Mouse (Mus musculus) gastrocnemius, adult 8-10 months (tissue): ENCODE results near the gene Mon2. TPM values are rescaled to one million over a fixed set of nuclear protein-coding genes. Genes with fewer than 3 reads are reported as not detected.
"Not testable (repeated sequence)": the region's sequence is repeated elsewhere in the genome, so short reads cannot be mapped to it uniquely, and the experiment has no call there.

Experiments
- DNase-seq, 2 experiments: peaks; one replicate each; pipeline ENCODE4 v3.0.0; 2022; ENCODE audit warnings: low spot score in 2 of 2
- total RNA-seq, 4 experiments: library from RNA; stranded (reverse); gene quantifications; 2 replicates each; pipeline ENCODE4 v1.2.4; 2022

The Mon2 gene
- total RNA-seq, 4 experiments from 2014 or later: 32.5 to 39.1 (median 34.7) TPM

DNA sequence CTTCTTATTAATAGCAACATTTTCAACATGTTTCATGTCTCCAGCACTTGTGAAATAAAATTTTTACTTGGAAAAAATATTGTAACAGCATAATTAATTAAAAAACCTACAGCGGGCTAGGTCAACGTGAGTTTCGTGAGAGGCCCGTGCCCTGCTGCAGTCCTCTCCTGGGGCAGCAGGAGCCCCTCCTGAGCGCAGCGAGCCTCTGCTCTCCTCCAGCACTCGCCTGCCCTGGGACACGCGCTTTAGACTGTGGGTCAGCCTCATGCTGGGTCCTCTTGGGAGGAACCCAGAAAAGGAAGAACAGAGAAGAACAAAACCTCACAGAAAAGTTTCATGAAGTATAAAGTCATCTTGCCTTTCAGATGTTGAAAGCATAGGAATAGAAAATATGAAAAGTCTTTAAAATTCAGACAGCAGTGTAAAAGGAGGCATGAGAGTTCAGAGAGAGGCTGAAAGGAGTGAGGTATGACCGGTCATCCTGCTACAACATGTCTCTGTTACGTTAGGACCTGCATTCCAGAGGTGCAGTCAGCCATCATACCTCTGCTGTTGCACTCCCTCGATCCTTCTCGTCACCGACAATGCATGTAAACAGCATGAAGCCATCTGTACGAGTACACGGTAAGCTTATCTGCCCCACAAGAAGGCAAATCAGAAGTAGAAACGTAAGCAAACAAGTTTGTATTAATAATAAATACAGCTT lies 81.8 kb downstream of the Mon2 start:
- no peak for DNase-seq

DNA sequence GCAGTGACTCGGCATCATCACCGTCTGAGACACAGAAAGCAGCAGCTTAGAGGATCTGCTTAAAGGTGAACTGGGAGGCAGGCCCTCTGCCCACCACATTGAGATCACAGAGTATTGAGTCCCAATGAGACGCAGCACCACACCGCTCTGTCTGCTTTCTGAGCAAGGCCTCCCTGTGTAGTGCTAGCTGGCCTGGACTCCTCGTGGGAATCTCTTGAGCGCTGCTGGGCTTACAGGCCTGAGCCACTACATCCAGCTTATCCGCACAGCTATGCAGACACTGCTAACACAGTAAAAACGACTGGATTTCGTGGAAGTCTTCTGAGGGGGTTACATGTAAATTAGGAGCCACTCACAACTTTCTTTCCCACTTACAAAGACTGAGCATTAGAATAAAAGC lies 84.7 kb downstream of the Mon2 start:
- no peak for DNase-seq

DNA sequence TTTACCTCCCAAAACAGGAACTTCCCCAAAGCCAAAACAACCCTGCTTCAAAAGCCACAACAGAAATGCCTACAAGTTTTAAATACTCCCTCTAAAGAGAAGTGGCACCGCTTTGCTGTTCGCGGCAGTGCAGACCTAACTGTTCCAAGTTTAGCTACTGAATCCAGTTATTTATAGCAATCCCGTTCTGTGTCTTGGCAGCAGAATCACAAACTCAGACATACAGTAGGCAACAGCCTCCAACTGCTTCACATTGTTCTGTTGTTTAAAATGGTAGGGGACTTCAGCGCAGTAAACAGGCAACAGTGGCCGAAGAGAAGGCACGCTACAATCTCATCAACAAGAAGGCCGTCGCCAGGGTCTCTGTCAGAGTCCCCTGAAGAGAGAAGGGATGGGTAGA lies 85.3 kb downstream of the Mon2 start:
- no peak for DNase-seq

DNA sequence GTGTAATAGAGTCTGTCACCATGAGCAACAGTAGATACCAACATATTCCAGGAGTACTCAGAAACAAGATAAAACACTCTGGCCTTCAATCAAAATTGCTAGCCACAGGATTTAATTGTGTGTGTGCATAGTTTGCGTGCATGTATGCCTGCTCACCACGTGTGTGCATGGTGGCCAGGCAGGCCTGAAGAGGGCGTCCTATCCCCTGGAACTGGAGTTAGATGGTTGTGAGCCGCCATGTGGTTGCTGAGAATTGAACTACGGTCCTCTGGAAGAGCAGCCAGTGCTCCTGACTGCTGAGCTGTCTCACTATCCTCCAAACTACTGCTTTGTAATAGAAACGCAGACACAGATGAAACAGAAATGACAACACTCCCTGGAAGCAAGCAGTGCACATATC lies 85.7 kb downstream of the Mon2 start:
- no peak for DNase-seq

DNA sequence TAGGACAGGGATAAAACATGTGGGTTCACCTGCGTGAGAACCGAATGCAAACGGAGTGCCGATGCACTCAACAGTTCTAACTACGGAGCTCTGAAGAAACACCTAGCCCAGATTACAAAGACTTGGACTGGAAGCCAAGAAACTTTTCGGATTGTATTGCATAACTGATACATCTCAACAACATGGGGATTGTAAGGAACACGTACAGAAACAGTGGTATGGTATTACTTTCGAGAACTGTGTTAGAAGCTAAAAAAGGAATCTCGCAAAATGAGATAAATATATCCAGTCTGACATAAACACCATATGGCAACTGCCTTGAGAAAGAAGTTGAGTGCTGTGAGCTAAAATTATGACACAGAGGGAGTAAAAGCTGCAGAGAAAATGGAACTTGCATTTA lies 86.4 kb downstream of the Mon2 start:
- DNase-seq: no peak

DNA sequence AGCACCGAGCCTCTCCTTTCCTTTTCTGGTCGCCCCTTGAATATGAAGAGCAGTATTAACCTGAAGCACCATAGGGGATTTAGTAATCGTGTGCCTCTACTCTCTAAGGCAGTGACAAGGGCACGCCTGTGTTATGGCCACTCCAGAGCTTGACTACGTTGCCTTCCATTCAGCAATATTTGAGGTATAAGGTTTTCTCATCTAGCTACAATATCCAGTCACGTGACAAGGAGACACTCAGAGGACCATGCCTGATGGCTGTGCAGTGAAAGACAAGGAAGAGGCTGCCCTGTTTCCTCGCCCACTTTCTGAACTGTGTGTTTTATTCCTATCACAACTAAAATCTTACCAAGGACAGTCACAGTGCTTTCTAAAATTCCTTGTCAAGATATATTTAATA lies 87.9 kb downstream of the Mon2 start:
- DNase-seq: no peak

DNA sequence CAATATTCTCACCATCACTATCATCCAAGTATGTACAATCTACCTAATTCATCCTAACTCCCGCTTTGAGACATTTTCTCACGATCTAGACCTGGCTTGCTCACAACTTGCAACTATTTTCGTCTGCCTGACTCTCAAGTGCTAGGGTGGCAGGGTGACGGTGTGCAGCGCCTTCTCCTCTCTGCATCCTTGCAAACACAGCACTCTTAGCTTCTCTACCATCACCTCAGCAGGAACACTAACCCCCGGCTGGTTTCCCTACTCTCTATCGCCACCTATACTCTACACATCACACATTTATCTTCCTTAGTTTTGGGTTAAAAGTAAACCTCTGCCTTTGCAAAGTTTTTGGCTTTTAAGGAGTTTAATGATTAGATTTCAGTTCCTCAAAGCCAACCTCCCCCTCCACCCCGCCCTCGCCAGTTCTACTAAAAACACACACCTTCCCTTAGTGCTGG lies 88.6 kb downstream of the Mon2 start:
- peak in 1 of 2 experiments; percentile 27 for DNase-seq

DNA sequence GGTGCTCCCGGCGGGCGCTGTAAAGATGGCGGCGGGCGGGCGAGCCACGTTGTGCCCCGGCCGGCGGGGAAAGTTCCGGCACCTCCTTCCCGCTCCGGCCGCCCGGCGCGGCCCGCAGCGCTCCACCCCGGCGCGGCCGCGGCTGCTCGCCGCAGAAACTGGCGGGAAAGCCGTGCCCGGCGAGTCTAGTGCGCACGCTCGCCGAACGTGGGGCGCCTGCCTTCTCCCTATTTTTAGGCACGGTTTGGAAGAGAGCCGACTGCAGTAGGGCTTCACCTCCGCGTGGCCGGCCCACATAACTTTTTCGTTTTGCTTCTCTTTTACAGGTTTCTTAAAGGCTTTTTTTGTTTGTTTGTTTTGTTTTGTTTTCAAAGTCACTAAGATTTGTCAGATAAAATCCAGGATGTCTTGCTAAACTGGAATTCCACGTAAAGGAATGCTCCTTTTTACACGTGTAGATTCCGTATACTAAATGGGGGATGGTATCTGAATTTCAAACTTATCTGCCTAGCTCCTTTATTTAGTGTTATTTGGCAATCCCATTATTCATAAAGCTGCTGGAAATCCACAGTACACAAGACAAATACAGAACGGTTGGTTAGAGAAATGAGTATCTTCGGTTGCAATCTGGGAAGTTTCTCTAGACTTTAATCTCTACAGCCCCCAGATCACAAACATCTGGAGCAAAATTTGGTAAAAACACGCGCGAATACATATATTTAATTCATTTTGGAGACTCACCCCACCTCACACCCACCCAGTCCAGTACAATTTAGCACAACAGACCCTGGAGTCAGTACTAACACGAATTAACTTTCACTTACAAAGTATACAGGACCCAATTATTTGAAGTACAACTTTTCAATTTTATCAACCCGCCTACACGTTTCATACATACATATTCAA lies 89.7 kb downstream of the Mon2 start:
- peak; percentile 62 to 84 for DNase-seq

DNA sequence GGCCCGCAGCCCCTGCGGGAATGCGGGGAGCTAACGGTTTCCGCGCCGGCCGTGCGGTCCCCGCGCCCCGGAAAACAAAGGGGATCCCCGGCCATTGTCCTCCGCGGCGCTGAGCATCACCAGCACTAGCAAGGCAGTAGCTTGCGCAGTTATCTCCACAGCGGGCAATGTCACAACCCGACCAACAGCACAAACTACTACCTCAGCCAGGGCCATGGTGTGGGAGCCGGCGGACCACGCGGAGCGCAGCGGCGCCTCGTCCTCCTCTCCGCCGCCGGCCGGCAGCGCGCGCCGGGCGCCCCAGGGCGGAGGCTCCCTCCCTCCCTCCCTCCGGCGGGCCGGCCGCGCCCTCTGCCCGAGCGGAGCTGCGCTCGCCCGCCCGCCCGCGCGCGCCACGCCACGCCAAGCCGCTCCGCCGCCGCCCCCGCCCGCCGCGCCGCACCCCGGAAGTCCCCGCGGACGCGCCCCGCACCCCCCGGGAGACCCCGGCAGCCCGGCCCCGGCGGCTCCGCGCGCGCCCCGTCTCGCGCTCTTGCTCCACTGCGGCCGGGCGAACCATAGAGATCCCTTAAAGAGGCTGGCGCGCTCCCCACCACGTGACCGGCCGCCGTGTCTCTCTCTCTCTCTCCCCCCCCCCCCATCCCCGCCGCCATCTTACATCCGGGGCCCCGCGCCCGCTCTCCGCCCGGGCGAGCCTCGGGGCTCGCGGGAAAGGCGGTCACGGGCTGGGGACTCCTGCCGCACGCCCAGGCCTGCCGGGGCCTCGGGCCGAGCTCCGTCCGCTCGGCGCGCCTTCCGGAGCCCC lies 90.6 kb downstream of the Mon2 start:
- DNase-seq: peak; percentile 77 to 84

DNA sequence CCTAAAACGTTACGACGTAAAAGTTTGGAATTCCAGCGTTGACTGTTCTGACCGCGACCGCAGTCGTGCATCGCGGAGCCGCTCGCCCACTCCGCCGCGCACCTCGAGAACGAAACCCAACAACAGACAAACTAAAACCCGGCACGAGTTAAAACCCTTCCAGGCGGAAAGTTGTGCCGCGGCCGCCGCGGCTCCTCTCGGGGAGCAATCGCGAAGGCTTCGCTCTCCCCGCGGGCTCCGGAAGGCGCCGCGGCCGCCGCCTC lies 91.1 kb downstream of the Mon2 start:
- peak in 1 of 2 experiments; percentile 6 for DNase-seq

DNA sequence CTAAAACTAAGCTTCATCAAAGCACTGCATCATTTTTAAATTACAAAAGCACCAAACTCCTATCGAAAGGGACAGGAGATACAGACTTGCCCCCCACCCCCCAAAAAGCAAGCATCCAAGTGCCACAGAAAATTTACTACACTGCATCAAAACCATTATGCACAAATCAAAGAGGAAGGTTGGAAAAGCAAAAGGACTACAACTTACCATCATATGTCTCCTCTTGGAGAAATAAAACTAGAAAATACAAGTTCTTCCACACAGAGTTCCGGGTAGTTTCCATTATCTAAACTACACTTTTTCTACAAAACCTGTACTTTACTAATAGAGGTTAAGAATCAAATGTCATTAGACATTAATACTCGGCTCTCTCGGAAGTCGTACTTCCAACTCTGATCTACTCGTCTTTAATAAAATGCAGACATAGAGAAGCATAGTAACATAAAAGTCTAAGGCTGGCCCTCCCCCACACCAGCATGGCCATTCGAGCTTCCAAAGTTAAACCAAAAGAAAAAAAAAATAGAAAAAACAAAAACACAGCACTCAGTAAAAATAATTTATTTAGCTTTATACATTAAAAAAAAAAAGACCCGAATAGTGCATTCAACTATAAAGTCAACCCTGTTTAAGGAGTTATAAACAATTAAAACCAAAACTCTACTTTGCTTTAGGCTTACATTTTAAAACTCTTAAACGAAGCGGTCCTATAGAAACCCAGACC lies 91.6 kb downstream of the Mon2 start:
- no peak for DNase-seq

DNA sequence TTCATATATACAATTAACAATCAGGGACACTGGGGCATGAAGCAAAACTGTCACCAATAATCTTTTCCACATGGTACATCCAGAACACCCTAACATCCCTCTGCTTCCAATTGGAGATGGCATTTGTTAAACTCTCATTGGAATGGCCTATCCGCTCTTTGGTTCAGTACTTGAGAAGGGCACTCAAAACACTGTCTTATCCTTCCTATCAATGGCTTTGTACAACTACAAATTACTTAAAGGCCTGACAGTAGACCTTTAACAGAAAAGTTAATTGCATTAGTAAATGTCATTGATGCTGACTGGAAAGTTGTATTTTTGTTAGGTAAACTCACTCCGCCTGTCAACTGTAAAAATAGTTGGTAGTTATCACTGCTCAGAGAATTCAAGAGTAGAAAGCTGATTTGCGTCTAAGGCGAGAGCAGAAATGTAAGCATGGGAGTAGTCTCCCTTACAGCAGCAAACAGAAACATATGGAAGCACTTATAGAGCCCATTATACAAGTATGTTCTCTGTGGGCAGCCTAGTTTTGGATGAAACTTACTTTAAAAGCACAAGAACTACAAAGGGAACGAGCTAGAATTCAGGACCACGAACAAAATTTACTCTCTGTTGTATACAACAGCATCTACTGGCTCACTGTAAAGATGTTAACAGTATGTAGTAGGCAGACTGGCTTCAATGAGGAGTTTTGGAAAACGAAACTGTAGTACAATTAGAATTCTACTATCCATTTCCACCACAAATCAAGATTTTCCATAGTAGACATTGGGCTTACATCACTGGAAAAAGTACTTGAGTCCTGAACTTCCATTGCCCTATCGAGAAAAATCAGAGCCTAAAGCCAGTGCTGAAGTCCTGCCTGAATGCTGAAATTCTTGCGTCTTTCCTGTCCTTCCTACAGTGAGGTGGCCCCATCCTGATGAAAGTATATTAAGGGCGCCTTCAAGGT lies 92.5 kb downstream of the Mon2 start:
- no peak for DNase-seq

DNA sequence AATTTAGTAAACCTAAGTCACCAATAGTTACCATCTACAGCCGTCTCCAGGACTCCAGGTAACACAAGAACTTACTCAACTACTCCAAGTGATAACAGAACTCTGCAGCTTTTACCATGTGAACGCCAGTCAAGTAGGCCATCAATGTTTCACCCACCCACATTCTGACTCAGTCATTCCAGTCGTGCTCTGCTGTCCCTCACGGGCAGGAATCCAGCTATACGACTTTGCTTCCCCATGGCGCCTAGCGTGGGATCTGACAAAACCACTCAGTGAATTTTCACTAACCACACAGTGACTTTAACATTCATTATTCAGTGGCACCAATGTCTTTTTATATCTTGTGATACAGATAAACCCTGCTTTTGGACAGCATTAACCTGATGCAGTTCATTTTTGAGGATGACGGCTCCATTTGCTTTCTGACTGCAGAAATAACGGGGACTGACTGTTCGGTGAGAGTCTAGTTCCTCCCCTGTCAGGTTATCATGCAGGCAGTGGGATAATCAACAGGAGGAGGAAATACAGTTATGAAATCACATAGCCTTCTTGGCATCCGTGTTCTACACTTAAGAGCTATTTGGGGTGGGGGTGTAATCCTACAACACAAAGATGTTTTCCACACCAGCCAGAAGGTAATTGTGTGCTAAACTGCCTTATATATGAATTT lies 93.3 kb downstream of the Mon2 start:
- DNase-seq: no peak

DNA sequence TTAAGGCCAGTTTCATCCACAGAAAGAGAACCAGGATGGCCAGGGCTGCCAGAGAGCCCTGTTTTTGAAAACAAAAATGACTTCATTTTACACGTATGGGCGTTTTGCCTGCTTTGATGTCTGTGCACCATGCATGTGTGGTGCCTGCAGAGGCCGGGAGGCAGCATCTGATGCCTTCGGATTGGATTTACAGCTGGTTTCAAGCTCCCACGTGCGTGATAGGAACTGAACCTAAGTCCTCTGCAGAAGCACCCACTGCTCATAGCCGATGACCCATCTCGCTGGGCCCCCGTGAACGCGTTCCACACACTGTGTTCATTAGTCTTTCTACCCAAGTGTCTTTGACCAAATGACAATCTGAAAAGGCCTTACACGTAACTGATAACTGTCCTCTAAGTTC lies 96.2 kb downstream of the Mon2 start:
- DNase-seq: no peak

DNA sequence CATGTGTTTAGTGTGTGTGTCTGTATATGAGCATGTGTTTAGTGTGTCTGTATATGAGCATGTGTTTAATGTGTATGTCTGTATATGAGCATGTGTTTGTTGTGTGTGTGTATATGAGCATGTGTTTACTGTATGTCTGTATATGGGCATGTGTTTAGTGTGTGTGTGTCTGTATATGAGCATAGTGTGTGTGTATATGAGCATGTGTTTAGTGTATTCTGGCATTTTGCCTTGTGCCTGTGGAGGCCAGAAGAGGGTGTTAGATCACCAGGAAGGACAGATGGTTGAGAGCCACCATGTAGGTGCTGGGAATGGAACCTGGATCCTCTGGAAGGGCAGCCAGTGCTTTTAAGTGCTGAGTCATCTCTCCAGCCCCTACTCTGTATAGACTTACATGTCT lies 96.9 kb downstream of the Mon2 start:
- no peak for DNase-seq

DNA sequence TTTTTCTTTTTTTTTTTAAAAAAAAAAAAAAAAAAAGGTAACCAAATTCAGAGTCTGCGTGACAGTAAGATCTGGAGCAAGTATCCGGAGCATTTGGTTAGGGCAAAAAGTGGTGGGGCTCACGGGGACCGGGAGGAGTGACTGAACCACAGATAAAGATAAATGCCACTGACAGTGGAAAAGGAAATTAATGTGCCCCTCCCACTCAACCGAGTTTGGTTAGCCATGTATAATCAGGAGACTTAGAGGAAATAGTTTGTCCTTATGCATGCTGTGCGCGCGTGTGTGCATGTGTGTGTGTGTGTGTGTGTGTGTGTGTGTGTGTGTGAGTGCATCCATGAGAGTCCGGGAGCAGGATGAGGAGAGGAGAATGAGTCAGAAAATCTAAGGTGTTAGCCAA lies 100.3 kb downstream of the Mon2 start:
- DNase-seq: no peak

DNA sequence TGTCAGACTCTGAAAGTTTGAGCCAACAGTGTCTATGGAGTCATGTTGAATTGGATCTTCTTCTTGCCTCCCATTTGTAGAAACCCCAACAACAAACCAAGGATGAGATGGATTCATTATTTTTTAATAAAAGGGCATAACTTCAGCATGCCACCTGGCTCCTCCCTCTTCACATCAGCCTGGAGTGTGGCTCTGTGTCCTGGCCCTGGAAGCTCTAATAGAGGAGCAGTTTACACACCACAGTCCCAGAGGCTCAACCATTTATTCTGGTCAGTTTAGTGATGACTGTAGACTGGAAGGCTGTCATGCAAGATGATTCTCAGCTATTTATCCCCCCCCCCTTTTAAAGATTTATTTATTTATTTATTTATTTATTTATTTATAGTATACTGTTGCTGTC lies 103.1 kb downstream of the Mon2 start:
- DNase-seq: no peak

DNA sequence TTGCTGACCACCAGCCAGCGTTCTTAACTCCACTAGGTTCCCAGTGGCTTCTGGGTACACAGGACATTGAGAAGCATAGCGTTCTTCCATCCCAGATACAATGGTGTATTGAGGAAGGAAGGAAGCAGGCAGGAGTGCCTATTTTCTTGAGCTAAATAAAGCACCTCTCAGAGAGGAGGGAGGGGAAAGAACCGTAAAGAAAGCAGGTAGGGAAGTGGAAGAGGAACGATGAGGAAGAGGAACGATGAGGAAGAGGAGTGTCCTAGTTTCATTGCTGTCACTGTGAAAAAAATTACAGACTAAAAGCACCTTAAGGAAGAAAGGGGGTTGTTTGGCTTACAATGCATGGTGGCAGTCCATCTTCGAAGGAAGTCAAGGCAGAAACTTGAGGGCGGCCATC lies 106.1 kb downstream of the Mon2 start:
- no peak for DNase-seq

DNA sequence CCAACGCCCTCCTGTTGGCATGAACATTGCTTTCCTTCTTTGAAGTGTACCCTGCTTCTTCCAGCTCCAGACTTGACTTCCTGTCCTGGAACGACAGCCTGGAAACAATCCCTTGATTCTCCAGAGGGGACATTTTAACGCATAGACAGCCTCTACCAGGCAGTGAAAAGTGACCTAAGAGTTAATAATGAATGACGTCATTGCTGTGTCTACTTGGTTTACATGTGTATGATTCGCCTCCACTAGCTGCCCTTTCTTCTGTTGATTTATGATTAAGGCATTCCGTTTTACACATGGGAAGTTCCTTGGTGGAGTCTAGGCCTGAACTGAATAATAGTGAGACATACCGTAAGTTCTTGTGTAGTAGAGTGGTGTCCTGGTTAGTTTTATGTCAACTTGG lies 109.9 kb downstream of the Mon2 start:
- DNase-seq: no peak

DNA sequence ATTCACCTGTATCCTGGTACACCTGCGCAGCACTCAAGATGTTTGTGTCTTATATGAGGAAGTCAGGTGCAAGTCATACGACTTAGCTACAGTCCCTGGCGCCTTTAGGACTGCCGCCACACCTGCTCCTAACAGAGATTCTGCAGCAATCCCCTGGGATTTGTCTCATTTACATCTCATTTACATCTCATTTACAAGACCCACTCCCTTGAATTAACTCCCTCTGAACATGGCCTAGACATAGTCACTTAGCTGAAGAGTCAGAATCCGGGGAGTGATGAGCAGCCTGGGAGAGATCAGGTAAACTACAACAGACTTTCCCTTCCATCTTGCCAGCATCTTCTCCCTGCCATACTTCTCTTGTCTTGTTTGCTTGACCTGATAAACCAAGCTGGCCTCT lies 110.7 kb downstream of the Mon2 start:
- not testable (repeated sequence) for DNase-seq
